Mouse (Mus musculus) intestine, postnatal 0 days (tissue): ENCODE measurements around the gene Nup62. TPM values are rescaled to one million over a fixed set of nuclear protein-coding genes. Genes with fewer than 3 reads are reported as not detected.
A peak's percentile ranks its signal among the peaks of the same experiment; 100 is the strongest.

Source experiments
- ATAC-seq: fragments of 200-750 bp; cut with Nextera tagmentation; 2 replicates; pipeline ENCODE4 v1.8.0; 2017; ENCODE audit warnings: mild to moderate bottlenecking, moderate TSS enrichment, moderate library complexity
- H3K27ac ChIP-seq: fragments of 300-500 bp; sonication (generic); 2 replicates; pipeline ENCODE4 v1.5.1; 2014; ENCODE audit warnings: mild to moderate bottlenecking, low read depth, low read length, moderate library complexity
- H3K27me3 ChIP-seq: fragments of 300-500 bp; sonication (generic); replicated peaks from 2 replicates; pipeline ENCODE4 v1.6.1; 2014; ENCODE audit warnings: low read length, mixed read lengths; ENCODE audit not compliant: control insufficient read depth, insufficient read depth
- H3K36me3 ChIP-seq: fragments of 300-500 bp; sonication (generic); 2 replicates; pipeline ENCODE4 v1.6.1; 2014; ENCODE audit warnings: mild to moderate bottlenecking, moderate library complexity; ENCODE audit not compliant: control insufficient read depth, insufficient read depth
- H3K4me1 ChIP-seq: fragments of 300-500 bp; sonication (generic); replicated peaks from 2 replicates; pipeline ENCODE4 v1.6.1; 2014; ENCODE audit warnings: antibody characterized with exemption, low read length, mixed read lengths; ENCODE audit not compliant: control insufficient read depth, insufficient read depth
- H3K4me2 ChIP-seq: fragments of 300-500 bp; sonication (generic); replicated peaks from 2 replicates; pipeline ENCODE4 v1.6.1; 2014; ENCODE audit warnings: low read depth, mild to moderate bottlenecking, moderate library complexity
- H3K4me3 ChIP-seq: fragments of 300-500 bp; sonication (generic); 2 replicates; pipeline ENCODE4 v1.5.1; 2014; ENCODE audit warnings: low read depth, low read length
- H3K9ac ChIP-seq: fragments of 300-500 bp; sonication (generic); 2 replicates; pipeline ENCODE4 v1.6.1; 2014; ENCODE audit warnings: mild to moderate bottlenecking, low read depth, low read length
- H3K9me3 ChIP-seq: fragments of 300-500 bp; sonication (generic); 2 replicates; pipeline ENCODE4 v1.6.1; 2016; ENCODE audit warnings: mixed run types; ENCODE audit not compliant: control insufficient read depth
- CTCF ChIP-seq: sonication (generic); IDR thresholded peaks from 2 replicates; pipeline ENCODE4 v1.5.1; 2016; ENCODE audit warnings: low read depth, mild to moderate bottlenecking, control low read depth, antibody characterized with exemption, moderate library complexity
- WGBS: fragments of 180-500 bp; shearing (Covaris S2); extraction: QIAGEN DNeasy Blood & Tissue Kit; methylation state at CpG from one replicate; pipeline ENCODE4 v1.1.7; 2014; 5-methylcytosine and 5-hydroxymethylcytosine counted together
- polyA plus RNA-seq: library from polyadenylated mRNA; unstranded; fragments of >200 nt; fragmentation: Nextera tagmentation; extraction: Ambion mirVana; gene quantifications from 2 replicates; pipeline ENCODE4 v1.2.1, GENCODE M21; 2015

The Nup62 gene
- polyA plus RNA-seq, 1 experiment from 2014 or later: 28.1 TPM

GRCm38 (mm10) chr7:44821666-44822448 lies 6.0 kb downstream of the Nup62 start:
- H3K4me1 ChIP-seq: peaks cover 16% of the 10 kb centered on the region
- H3K9ac ChIP-seq: no peak overlapping the region
- no peaks in the 10 kb centered on the region; the same call in 1 of the 2 replicates for H3K36me3 ChIP-seq
- H3K4me3 ChIP-seq: no peak overlapping the region
- no peaks in the 10 kb centered on the region for H3K9me3 ChIP-seq
- H3K27ac ChIP-seq: no peak overlapping the region
- H3K4me2 ChIP-seq: no peak overlapping the region
- TF ChIP-seq CTCF: peak; percentile 48
- no peaks in the 10 kb centered on the region for H3K27me3 ChIP-seq
- ATAC-seq: no peak
- WGBS: 78% methylated on average over 7 of the region's 7 CpGs

GRCm38 (mm10) chr7:44823409-44823808 lies 7.5 kb downstream of the Nup62 start:
- WGBS: 28% methylated on average over 7 of the region's 7 CpGs
- no peaks in the 10 kb centered on the region for H3K27me3 ChIP-seq
- H3K4me1 ChIP-seq: peaks cover 9% of the 10 kb centered on the region; the same call in 1 of the 2 replicates
- H3K27ac ChIP-seq: no peak overlapping the region
- H3K36me3 ChIP-seq: peaks cover 3% of the 10 kb centered on the region; the same call in 1 of the 2 replicates
- TF ChIP-seq CTCF: peak; percentile 50
- ATAC-seq: no peak
- no peak overlapping the region for H3K4me3 ChIP-seq
- H3K9me3 ChIP-seq: no peaks in the 10 kb centered on the region
- no peak overlapping the region for H3K9ac ChIP-seq
- no peak overlapping the region for H3K4me2 ChIP-seq

- Histone ChIP-seq H3K9ac (no peak overlapping the region), H3K9me3 (no peaks in the 10 kb centered on the region), H3K27ac (no peak overlapping the region), H3K27me3 (no peaks in the 10 kb centered on the region), H3K36me3 (peaks cover 17% of the 10 kb centered on the region), H3K4me2 (no peak overlapping the region), H3K4me1 (peaks cover 7% of the 10 kb centered on the region; the same call in 1 of the 2 replicates), H3K4me3 (no peak overlapping the region)
- WGBS: 16% methylated on average over 3 of the region's 3 CpGs
- TF ChIP-seq CTCF: peak; percentile 96
- ATAC-seq: peak; percentile 39; the same call in 1 of the 2 replicates
These were observed 9.0 kb downstream of the Nup62 start for GRCm38 (mm10) chr7:44824872-44825271.

- TF ChIP-seq CTCF: no peak
- WGBS: 67% methylated on average over 3 of the region's 3 CpGs
- H3K4me1 ChIP-seq: no peaks in the 10 kb centered on the region
- no peak overlapping the region for H3K4me3 ChIP-seq
- no peaks in the 10 kb centered on the region for H3K9me3 ChIP-seq
- ATAC-seq: no peak
- no peak overlapping the region for H3K4me2 ChIP-seq
- H3K36me3 ChIP-seq: peaks cover 35% of the 10 kb centered on the region
- H3K9ac ChIP-seq: no peak overlapping the region
- no peak overlapping the region for H3K27ac ChIP-seq
- no peaks in the 10 kb centered on the region for H3K27me3 ChIP-seq
These were observed 10.9 kb downstream of the Nup62 start for GRCm38 (mm10) chr7:44826771-44827170.

GRCm38 (mm10) chr7:44828706-44829105 lies 12.8 kb downstream of the Nup62 start:
- ATAC-seq: no peak
- WGBS: 86% methylated on average over 5 of the region's 5 CpGs
- Histone ChIP-seq H3K27me3 (no peaks in the 10 kb centered on the region), H3K9ac (no peak overlapping the region), H3K4me2 (no peak overlapping the region), H3K9me3 (no peaks in the 10 kb centered on the region), H3K36me3 (peaks cover 35% of the 10 kb centered on the region), H3K4me3 (no peak overlapping the region), H3K4me1 (no peaks in the 10 kb centered on the region), H3K27ac (peak overlapping the region; percentile 15; the same call in 1 of the 2 replicates)
- TF ChIP-seq CTCF: no peak

DNA sequence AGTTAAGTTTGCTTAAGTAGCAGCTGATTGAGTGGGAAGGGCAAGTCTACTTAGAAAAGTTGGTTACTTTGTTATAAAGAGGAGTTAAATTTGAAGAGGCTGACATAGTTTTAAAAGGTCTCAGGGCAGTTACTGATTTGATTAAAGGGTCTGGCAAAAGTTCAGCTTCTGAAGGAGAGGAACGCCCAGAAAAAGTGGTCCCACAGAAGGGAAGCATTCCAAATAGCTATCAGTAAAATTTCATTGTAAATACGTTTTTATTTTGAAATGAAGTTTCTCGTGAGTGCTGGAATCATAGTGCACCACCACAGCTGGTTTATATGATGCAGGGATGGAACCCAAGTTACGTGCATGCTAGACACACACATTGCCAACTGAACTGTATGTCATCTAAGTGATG lies 16.9 kb downstream of the Nup62 start:
- ATAC-seq: no peak
- TF ChIP-seq CTCF: no peak
- WGBS: 63% methylated on average over 4 of the region's 4 CpGs

More for the DNA sequence above, 16.9 kb downstream of the Nup62 start:
- H3K9me3 ChIP-seq: no peaks in the 10 kb centered on the region
- no peak overlapping the region for H3K4me2 ChIP-seq
- H3K4me1 ChIP-seq: no peaks in the 10 kb centered on the region
- H3K36me3 ChIP-seq: peaks cover 35% of the 10 kb centered on the region
- H3K27me3 ChIP-seq: no peaks in the 10 kb centered on the region
- H3K9ac ChIP-seq: no peak overlapping the region
- H3K27ac ChIP-seq: no peak overlapping the region
- no peak overlapping the region for H3K4me3 ChIP-seq
